Mouse (Mus musculus): ENCODE results near the gene Rora. TPM values are rescaled to one million over a fixed set of nuclear protein-coding genes. Genes with fewer than 3 reads are reported as not detected.

The Rora gene
- total and polyA plus RNA-seq, 2 experiments: 11.3 to 30.8 TPM

DNA sequence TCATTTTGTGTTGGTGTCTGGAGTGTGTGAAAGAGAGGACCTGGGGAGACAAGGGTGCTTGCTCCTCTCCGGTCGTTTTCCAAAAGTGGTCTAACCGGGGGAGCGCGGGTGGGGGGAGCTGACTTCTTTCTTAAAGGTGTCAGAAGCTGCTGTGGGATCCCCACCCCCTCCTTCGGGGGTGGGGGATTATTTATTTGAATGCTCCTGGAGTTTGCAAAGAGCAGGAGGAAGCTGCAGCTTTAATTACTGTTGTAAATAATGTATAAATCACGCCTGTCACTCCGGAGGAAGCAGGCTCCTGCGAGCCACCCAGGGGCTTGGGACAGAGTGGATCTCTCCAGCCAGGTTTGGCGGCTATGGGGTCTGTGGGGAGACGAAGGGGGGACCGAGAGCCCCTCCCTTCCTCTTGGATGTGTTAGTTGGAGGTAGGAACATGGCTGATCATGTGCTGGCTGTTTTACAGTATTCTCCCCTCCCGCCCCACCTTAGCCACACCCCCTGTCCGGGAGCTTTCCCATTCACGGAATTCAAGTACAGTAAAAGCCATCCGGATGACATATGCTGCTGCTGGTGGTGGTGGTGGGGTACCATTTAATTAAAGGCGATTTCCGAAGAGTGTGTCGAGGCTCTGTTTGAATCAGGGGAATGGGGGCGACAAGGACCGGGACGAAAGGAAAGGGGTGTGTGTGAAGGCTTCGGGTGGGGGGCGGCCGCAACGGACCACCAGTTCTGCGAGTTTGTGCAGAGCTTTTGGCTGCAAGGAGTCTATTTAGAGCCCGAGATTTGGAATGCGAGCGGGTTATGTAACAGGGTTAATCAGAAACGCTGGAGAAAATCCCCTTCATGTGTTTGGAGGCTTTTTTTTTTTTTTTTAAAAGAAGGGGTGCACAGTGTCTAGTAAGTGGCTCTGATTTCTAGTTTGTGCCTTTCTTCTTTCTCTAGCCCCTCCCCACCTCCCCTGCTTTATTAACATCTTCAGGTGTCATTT, 1.7 kb downstream of the Rora start:
- no peak overlapping the region for H3K27ac ChIP-seq (replicated peaks; ENCODE audit: insufficient read depth, low read depth, low read length)
- no peak for DNase-seq (ENCODE audit: extremely low read depth, low read depth, low spot score)
- peak overlapping the region; percentile 92 for H3K4me3 ChIP-seq (ENCODE audit: insufficient read depth, low read depth, low read length)
- 0 out of 2 replicates have a peak, but pooled peaks cover 4% of the 10 kb centered on the region for H3K4me1 ChIP-seq (ENCODE audit: control insufficient read depth, insufficient read depth, low read length)
- WGBS: 4% methylated on average over 31 of the region's 31 CpGs
- H3K9ac ChIP-seq (ENCODE audit: low read depth, low read length): peak overlapping the region; percentile 59
- no peaks in the 10 kb centered on the region for H3K36me3 ChIP-seq (ENCODE audit: control insufficient read depth, insufficient read depth, low read length)
- no peaks in the 10 kb centered on the region for H3K79me2 ChIP-seq (ENCODE audit: control insufficient read depth, insufficient read depth, low read length)
- H3K27me3 ChIP-seq (ENCODE audit: control insufficient read depth, insufficient read depth, low read length): no peaks in the 10 kb centered on the region
- no peak for TF ChIP-seq POLR2A (IDR thresholded peaks at IDR 0.05; ENCODE audit: extremely low read depth, insufficient read depth, low read length)
- no peak for TF ChIP-seq CTCF (IDR thresholded peaks at IDR 0.05; ENCODE audit: low read depth, low read length)

DNA sequence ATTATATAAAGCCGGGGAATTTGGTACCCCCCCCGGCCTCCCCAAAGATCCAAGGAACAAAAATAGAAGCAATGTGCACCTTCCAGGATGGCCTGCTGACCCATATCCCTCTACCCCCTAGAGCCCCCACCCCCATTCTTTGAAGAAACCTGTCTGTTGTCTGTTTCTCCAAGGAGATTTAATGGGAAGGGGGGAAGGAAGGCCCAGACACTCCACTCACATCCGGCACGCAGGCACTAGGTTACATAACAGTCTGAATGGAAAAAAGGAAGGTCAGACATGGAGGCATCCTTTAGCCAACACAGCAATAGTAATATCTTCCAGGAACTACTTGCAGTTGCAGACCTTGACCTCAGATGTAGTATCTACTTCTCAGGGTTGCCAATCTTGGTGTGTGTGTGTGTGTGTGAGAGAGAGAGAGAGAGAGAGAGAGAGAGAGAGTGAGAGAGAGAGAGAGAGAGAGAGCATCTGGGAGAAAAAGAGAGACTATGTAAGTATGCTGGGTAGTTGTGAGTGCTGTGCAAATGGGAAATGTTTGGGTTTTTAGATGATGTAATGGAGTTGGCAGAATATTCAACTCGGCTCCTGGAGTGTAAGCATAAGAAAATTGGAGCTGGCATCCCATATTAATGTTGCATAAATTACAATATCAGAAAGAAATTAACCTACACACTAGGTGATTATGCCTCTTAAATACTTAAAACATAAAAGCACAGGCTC, 2.6 kb downstream of the Rora start:
- WGBS: 34% methylated on average over 5 of the region's 5 CpGs
- no peaks in the 10 kb centered on the region for H3K36me3 ChIP-seq (ENCODE audit: control insufficient read depth, insufficient read depth, low read length)
- no peak for DNase-seq (ENCODE audit: extremely low read depth, low read depth, low spot score)

DNA sequence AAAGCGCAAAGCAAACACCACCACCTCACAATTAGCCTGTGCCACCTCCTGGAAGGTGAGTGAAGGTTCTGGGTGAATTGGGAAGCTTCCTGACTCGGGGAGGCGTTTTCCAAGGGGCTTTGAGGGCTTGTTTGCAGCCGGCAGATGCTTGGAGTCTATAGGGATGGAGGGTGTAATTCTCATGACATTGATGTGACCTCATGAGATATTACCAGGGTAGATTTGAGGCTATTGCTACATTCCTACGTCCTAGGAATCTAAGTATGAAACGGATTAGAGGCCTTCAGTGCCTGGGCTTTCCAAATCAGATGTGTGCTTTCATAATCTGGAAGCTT, 3.2 kb downstream of the Rora start:
- H3K27ac ChIP-seq (replicated peaks; ENCODE audit: insufficient read depth, low read depth, low read length): no peak overlapping the region
- no peaks in the 10 kb centered on the region for H3K36me3 ChIP-seq (ENCODE audit: control insufficient read depth, insufficient read depth, low read length)
- no peak for DNase-seq (ENCODE audit: extremely low read depth, low read depth, low spot score)
- H3K4me3 ChIP-seq (ENCODE audit: insufficient read depth, low read depth, low read length): no peak overlapping the region
- H3K79me2 ChIP-seq (ENCODE audit: control insufficient read depth, insufficient read depth, low read length): no peaks in the 10 kb centered on the region
- TF ChIP-seq POLR2A (IDR thresholded peaks at IDR 0.05; ENCODE audit: extremely low read depth, insufficient read depth, low read length): no peak
- H3K4me1 ChIP-seq (ENCODE audit: control insufficient read depth, insufficient read depth, low read length): 0 out of 2 replicates have a peak, but pooled peaks cover 4% of the 10 kb centered on the region
- H3K9ac ChIP-seq (ENCODE audit: low read depth, low read length): no peak overlapping the region
- 75% methylated on average over 6 of the region's 6 CpGs for WGBS
- no peaks in the 10 kb centered on the region for H3K27me3 ChIP-seq (ENCODE audit: control insufficient read depth, insufficient read depth, low read length)

More for the DNA sequence above, 2.6 kb downstream of the Rora start:
- no peak overlapping the region for H3K9ac ChIP-seq (ENCODE audit: low read depth, low read length)
- no peaks in the 10 kb centered on the region for H3K79me2 ChIP-seq (ENCODE audit: control insufficient read depth, insufficient read depth, low read length)
- TF ChIP-seq CTCF (IDR thresholded peaks at IDR 0.05; ENCODE audit: low read depth, low read length) (no peak), POLR2A (IDR thresholded peaks at IDR 0.05; ENCODE audit: extremely low read depth, insufficient read depth, low read length) (no peak)
- no peaks in the 10 kb centered on the region for H3K27me3 ChIP-seq (ENCODE audit: control insufficient read depth, insufficient read depth, low read length)
- H3K27ac ChIP-seq (replicated peaks; ENCODE audit: insufficient read depth, low read depth, low read length): no peak overlapping the region
- 0 out of 2 replicates have a peak, but pooled peaks cover 4% of the 10 kb centered on the region for H3K4me1 ChIP-seq (ENCODE audit: control insufficient read depth, insufficient read depth, low read length)
- H3K4me3 ChIP-seq (ENCODE audit: insufficient read depth, low read depth, low read length): no peak overlapping the region

DNA sequence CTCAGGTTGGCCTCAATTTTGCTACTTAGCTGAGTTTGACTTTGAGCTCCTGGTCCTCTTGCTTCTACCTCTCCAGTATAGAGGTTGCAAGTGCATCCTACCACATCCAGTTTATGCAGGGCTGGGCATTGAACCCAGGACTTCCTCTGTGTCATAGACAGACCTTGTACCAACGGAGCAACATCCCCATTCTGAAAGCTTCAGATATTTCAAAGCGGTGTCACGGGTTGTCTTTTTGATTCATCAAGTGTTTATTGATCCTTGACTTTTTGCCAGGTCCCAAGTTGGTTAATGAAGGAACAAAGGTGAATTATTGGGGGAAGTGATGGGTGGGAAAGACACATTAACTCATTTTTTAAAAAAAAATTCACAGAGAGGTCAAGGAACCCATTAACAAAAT, 17.1 kb downstream of the Rora start:
- H3K4me3 ChIP-seq (ENCODE audit: insufficient read depth, low read depth, low read length): no peak overlapping the region
- no peaks in the 10 kb centered on the region for H3K79me2 ChIP-seq (ENCODE audit: control insufficient read depth, insufficient read depth, low read length)
- no peaks in the 10 kb centered on the region for H3K36me3 ChIP-seq (ENCODE audit: control insufficient read depth, insufficient read depth, low read length)
- no peak overlapping the region for H3K27ac ChIP-seq (replicated peaks; ENCODE audit: insufficient read depth, low read depth, low read length)
- H3K4me1 ChIP-seq (ENCODE audit: control insufficient read depth, insufficient read depth, low read length): peaks cover 8% of the 10 kb centered on the region; the same call in 1 of the 2 replicates
- 20% methylated on average over 3 of the region's 3 CpGs for WGBS
- TF ChIP-seq CTCF (IDR thresholded peaks at IDR 0.05; ENCODE audit: low read depth, low read length): no peak
- no peak for TF ChIP-seq POLR2A (IDR thresholded peaks at IDR 0.05; ENCODE audit: extremely low read depth, insufficient read depth, low read length)
- H3K9ac ChIP-seq (ENCODE audit: low read depth, low read length): no peak overlapping the region
- DNase-seq (ENCODE audit: extremely low read depth, low read depth, low spot score): peak; percentile 71
- no peaks in the 10 kb centered on the region for H3K27me3 ChIP-seq (ENCODE audit: control insufficient read depth, insufficient read depth, low read length)

DNA sequence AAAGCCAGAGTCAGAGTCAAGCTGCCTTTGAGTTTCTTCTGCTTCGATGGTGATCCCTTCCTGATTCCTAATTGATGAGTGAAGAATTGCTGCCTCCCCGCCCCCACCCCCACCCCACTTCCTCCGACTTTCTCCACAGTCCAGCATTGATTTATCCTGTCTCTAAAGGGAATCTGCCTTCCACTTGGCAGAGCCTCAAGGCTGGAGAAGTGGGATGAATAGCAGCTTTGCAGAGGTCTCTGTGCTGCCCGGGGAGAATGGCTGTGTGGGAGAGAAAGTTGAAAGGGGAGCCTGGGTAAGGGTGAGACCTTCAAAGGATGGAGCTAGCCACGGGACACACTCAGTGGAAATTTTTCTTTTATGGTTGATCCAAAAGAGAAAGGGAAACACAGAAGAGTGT, 18.9 kb downstream of the Rora start:
- H3K36me3 ChIP-seq (ENCODE audit: control insufficient read depth, insufficient read depth, low read length): no peaks in the 10 kb centered on the region
- no peak overlapping the region for H3K4me3 ChIP-seq (ENCODE audit: insufficient read depth, low read depth, low read length)
- H3K79me2 ChIP-seq (ENCODE audit: control insufficient read depth, insufficient read depth, low read length): no peaks in the 10 kb centered on the region
- no peaks in the 10 kb centered on the region for H3K27me3 ChIP-seq (ENCODE audit: control insufficient read depth, insufficient read depth, low read length)
- peaks cover 8% of the 10 kb centered on the region; the same call in 1 of the 2 replicates for H3K4me1 ChIP-seq (ENCODE audit: control insufficient read depth, insufficient read depth, low read length)
- H3K9ac ChIP-seq (ENCODE audit: low read depth, low read length): no peak overlapping the region
- TF ChIP-seq CTCF (IDR thresholded peaks at IDR 0.05; ENCODE audit: low read depth, low read length) (no peak), POLR2A (IDR thresholded peaks at IDR 0.05; ENCODE audit: extremely low read depth, insufficient read depth, low read length) (no peak)
- H3K27ac ChIP-seq (replicated peaks; ENCODE audit: insufficient read depth, low read depth, low read length): no peak overlapping the region
- DNase-seq (ENCODE audit: extremely low read depth, low read depth, low spot score): no peak
- WGBS: 35% methylated on average over 5 of the region's 5 CpGs
